Mouse (Mus musculus) liver, embryonic 14.5 days (tissue): ENCODE data around the gene Nt5c3b.

ENCODE experiments used
- CTCF ChIP-seq: IDR thresholded peaks from 2 replicates; pipeline ENCODE4 v1.5.1; 2016; ENCODE audit warnings: antibody characterized with exemption, low read depth, control low read depth
- EP300 ChIP-seq: IDR thresholded peaks from 2 replicates; pipeline ENCODE4 v1.6.1; 2016; ENCODE audit warnings: antibody characterized with exemption, low read depth

DNA sequence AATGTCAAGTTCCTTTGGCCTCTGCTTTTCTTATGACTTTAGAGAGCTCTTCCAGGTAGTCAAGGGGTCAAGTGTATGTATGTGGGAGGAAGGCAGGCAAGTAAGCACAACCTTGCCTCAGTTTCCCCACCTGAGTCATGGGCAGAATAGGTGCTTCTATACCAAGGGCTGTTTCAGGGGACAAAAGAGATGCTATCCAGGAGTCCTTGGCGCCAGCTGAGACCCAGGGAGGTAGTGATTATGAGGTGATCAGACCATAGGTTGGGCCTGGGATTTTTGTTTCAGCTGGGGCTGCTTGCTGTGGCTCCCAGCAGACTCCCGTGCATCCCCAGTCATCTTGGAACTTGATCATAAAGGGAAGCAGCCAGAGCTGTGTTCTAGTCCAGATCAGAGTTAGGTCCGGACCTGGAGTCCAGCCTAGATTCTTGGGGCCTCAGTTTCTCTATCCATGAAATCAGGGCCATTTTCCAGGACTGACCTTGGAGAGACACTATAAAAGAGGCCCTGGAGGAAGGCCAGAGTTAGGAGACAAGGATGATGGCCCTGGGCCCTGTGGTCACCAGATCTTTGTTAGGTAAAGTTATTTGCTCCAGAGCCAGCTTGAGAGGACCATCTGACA lies 37.0 kb downstream of the Nt5c3b start:
- TF ChIP-seq CTCF (no peak), EP300 (no peak)
